Mouse (Mus musculus) kidney, adult 2 months (tissue): ENCODE results near the gene 4930539E08Rik.

Source experiments
- CTCF ChIP-seq: fragments of 200-500 bp; conservative IDR thresholded peaks from 2 replicates; pipeline ENCODE4 v1.5.1; 2011; ENCODE audit warnings: low read depth, mild to moderate bottlenecking, control low read depth, low read length, moderate library complexity, mixed read lengths; ENCODE audit not compliant: insufficient read depth, insufficient read length
- POLR2A ChIP-seq: fragments of 200-500 bp; IDR thresholded peaks from one replicate; pipeline ENCODE4 v1.6.1; 2011; ENCODE audit warnings: low read depth, low read length, control low read depth

- no peak for TF ChIP-seq CTCF
- no peak for TF ChIP-seq POLR2A
Measured at GRCm38 (mm10) chr17:28954416-28954815, 39.3 kb upstream of the 4930539E08Rik start.
